Mouse (Mus musculus): ENCODE data around the gene Plgrkt. TPM values are rescaled to one million over a fixed set of nuclear protein-coding genes. Genes with fewer than 3 reads are reported as not detected.

Gene Plgrkt
- total and polyA plus RNA-seq, 3 experiments, result 22.9 to 29.9 (median 28.1) TPM

- H3K4me1 ChIP-seq (ENCODE audit: control insufficient read depth, insufficient read depth, low read length), result no peaks in the 10 kb centered on the region
- H3K27me3 ChIP-seq (ENCODE audit: control insufficient read depth, insufficient read depth, low read length), result no peaks in the 10 kb centered on the region
- H3K27ac ChIP-seq, result no peak overlapping the region
- H3K9ac ChIP-seq (ENCODE audit: low read depth, low read length), result no peak overlapping the region
- 91% methylated on average over 4 of the region's 4 CpGs for WGBS
- no peaks in the 10 kb centered on the region for H3K36me3 ChIP-seq (ENCODE audit: control insufficient read depth, insufficient read depth, low read length)
- intact Hi-C loops (cut with DNase I), result no loop called here
- no peak overlapping the region for H3K4me3 ChIP-seq
- no peak for TF ChIP-seq EP300 (IDR thresholded peaks at IDR 0.05; ENCODE audit: insufficient read depth, low read depth, low read length)
- TF ChIP-seq CTCF (IDR thresholded peaks at IDR 0.05), result no peak
- TF ChIP-seq POLR2A (IDR thresholded peaks at IDR 0.05; ENCODE audit: insufficient read depth, low read depth, low read length), result no peak
- no peak for DNase-seq
- H3K79me2 ChIP-seq (replicated peaks; ENCODE audit: control insufficient read depth, insufficient read depth, low read length), result no peaks in the 10 kb centered on the region
Measured at GRCm38 (mm10) chr19:29399786-29400185, 32.6 kb upstream of the Plgrkt start.

- no peak for DNase-seq
- no peaks in the 10 kb centered on the region for H3K79me2 ChIP-seq (replicated peaks; ENCODE audit: control insufficient read depth, insufficient read depth, low read length)
- H3K9ac ChIP-seq (ENCODE audit: low read depth, low read length), result no peak overlapping the region
- H3K4me3 ChIP-seq, result no peak overlapping the region
- H3K36me3 ChIP-seq (ENCODE audit: control insufficient read depth, insufficient read depth, low read length), result no peaks in the 10 kb centered on the region
- no peak overlapping the region for H3K27ac ChIP-seq
- TF ChIP-seq POLR2A (IDR thresholded peaks at IDR 0.05; ENCODE audit: insufficient read depth, low read depth, low read length) (no peak), EP300 (IDR thresholded peaks at IDR 0.05; ENCODE audit: insufficient read depth, low read depth, low read length) (no peak), CTCF (IDR thresholded peaks at IDR 0.05) (no peak)
- intact Hi-C loops (cut with DNase I), result no loop called here
- 32% methylated on average over 1 of the region's 1 CpGs for WGBS
- no peaks in the 10 kb centered on the region for H3K27me3 ChIP-seq (ENCODE audit: control insufficient read depth, insufficient read depth, low read length)
- H3K4me1 ChIP-seq (ENCODE audit: control insufficient read depth, insufficient read depth, low read length), result no peaks in the 10 kb centered on the region
Measured at GRCm38 (mm10) chr19:29396353-29396752, 29.2 kb upstream of the Plgrkt start.

GRCm38 (mm10) chr19:29394721-29395120 lies 27.5 kb upstream of the Plgrkt start:
- no peak overlapping the region for H3K9ac ChIP-seq (ENCODE audit: low read depth, low read length)
- intact Hi-C loops (cut with DNase I), result no loop called here
- H3K4me3 ChIP-seq, result no peak overlapping the region
- no peaks in the 10 kb centered on the region for H3K4me1 ChIP-seq (ENCODE audit: control insufficient read depth, insufficient read depth, low read length)
- no peak overlapping the region for H3K27ac ChIP-seq
- H3K27me3 ChIP-seq (ENCODE audit: control insufficient read depth, insufficient read depth, low read length), result no peaks in the 10 kb centered on the region
- H3K36me3 ChIP-seq (ENCODE audit: control insufficient read depth, insufficient read depth, low read length), result no peaks in the 10 kb centered on the region
- TF ChIP-seq EP300 (IDR thresholded peaks at IDR 0.05; ENCODE audit: insufficient read depth, low read depth, low read length) (no peak), POLR2A (IDR thresholded peaks at IDR 0.05; ENCODE audit: insufficient read depth, low read depth, low read length) (no peak), CTCF (IDR thresholded peaks at IDR 0.05) (no peak)
- DNase-seq, result no peak
- WGBS, result 90% methylated on average over 2 of the region's 2 CpGs
- H3K79me2 ChIP-seq (replicated peaks; ENCODE audit: control insufficient read depth, insufficient read depth, low read length), result no peaks in the 10 kb centered on the region

GRCm38 (mm10) chr19:29393333-29393732 lies 26.1 kb upstream of the Plgrkt start:
- Histone ChIP-seq H3K27ac (no peak overlapping the region), H3K4me3 (no peak overlapping the region), H3K36me3 (ENCODE audit: control insufficient read depth, insufficient read depth, low read length) (no peaks in the 10 kb centered on the region), H3K27me3 (ENCODE audit: control insufficient read depth, insufficient read depth, low read length) (no peaks in the 10 kb centered on the region), H3K4me1 (ENCODE audit: control insufficient read depth, insufficient read depth, low read length) (no peaks in the 10 kb centered on the region), H3K79me2 (replicated peaks; ENCODE audit: control insufficient read depth, insufficient read depth, low read length) (no peaks in the 10 kb centered on the region), H3K9ac (ENCODE audit: low read depth, low read length) (no peak overlapping the region)
- 82% methylated on average over 9 of the region's 9 CpGs for WGBS
- no peak for TF ChIP-seq CTCF (IDR thresholded peaks at IDR 0.05)
- TF ChIP-seq POLR2A (IDR thresholded peaks at IDR 0.05; ENCODE audit: insufficient read depth, low read depth, low read length), result no peak
- TF ChIP-seq EP300 (IDR thresholded peaks at IDR 0.05; ENCODE audit: insufficient read depth, low read depth, low read length), result no peak
- DNase-seq, result no peak
- intact Hi-C loops (cut with DNase I), result no loop called here

GRCm38 (mm10) chr19:29391279-29391678 lies 24.1 kb upstream of the Plgrkt start:
- 35% methylated on average over 4 of the region's 4 CpGs for WGBS
- DNase-seq, result no peak
- Histone ChIP-seq H3K9ac (ENCODE audit: low read depth, low read length) (no peak overlapping the region), H3K4me1 (ENCODE audit: control insufficient read depth, insufficient read depth, low read length) (no peaks in the 10 kb centered on the region), H3K27ac (no peak overlapping the region), H3K27me3 (ENCODE audit: control insufficient read depth, insufficient read depth, low read length) (no peaks in the 10 kb centered on the region), H3K79me2 (replicated peaks; ENCODE audit: control insufficient read depth, insufficient read depth, low read length) (no peaks in the 10 kb centered on the region), H3K4me3 (no peak overlapping the region), H3K36me3 (ENCODE audit: control insufficient read depth, insufficient read depth, low read length) (no peaks in the 10 kb centered on the region)
- intact Hi-C loops (cut with DNase I), result no loop called here
- TF ChIP-seq CTCF (IDR thresholded peaks at IDR 0.05), result no peak
- no peak for TF ChIP-seq POLR2A (IDR thresholded peaks at IDR 0.05; ENCODE audit: insufficient read depth, low read depth, low read length)
- TF ChIP-seq EP300 (IDR thresholded peaks at IDR 0.05; ENCODE audit: insufficient read depth, low read depth, low read length), result no peak

- 81% methylated on average over 5 of the region's 5 CpGs for WGBS
- Histone ChIP-seq H3K27me3 (ENCODE audit: control insufficient read depth, insufficient read depth, low read length) (no peaks in the 10 kb centered on the region), H3K79me2 (replicated peaks; ENCODE audit: control insufficient read depth, insufficient read depth, low read length) (no peaks in the 10 kb centered on the region), H3K36me3 (ENCODE audit: control insufficient read depth, insufficient read depth, low read length) (no peaks in the 10 kb centered on the region), H3K4me1 (ENCODE audit: control insufficient read depth, insufficient read depth, low read length) (no peaks in the 10 kb centered on the region), H3K9ac (ENCODE audit: low read depth, low read length) (no peak overlapping the region), H3K27ac (no peak overlapping the region), H3K4me3 (no peak overlapping the region)
- no peak for TF ChIP-seq EP300 (IDR thresholded peaks at IDR 0.05; ENCODE audit: insufficient read depth, low read depth, low read length)
- TF ChIP-seq POLR2A (IDR thresholded peaks at IDR 0.05; ENCODE audit: insufficient read depth, low read depth, low read length), result no peak
- no peak for TF ChIP-seq CTCF (IDR thresholded peaks at IDR 0.05)
- DNase-seq, result no peak
- intact Hi-C loops (cut with DNase I), result no loop called here
Measured at GRCm38 (mm10) chr19:29390483-29390882, 23.3 kb upstream of the Plgrkt start.
